Mouse (Mus musculus) megakaryocyte, embryonic 14.5 days (primary cell): Measurements from ENCODE around the gene Slc51a. TPM values are rescaled to one million over a fixed set of nuclear protein-coding genes. Genes with fewer than 3 reads are reported as not detected.
A peak's percentile ranks its signal among the peaks of the same experiment; 100 is the strongest.

Source experiments
- H3K27me3 ChIP-seq: replicated peaks from 2 replicates; pipeline ENCODE3; 2012; ENCODE audit warnings: inconsistent platforms
- H3K36me3 ChIP-seq: replicated peaks from 2 replicates; pipeline ENCODE3; 2012; ENCODE audit warnings: low read length, inconsistent platforms, mixed read lengths
- H3K4me1 ChIP-seq: 2 replicates; pipeline ENCODE4 v1.6.1; 2012; ENCODE audit warnings: inconsistent platforms
- H3K4me3 ChIP-seq: replicated peaks from 2 replicates; pipeline ENCODE3; 2012; ENCODE audit warnings: moderate library complexity, mild to moderate bottlenecking, inconsistent platforms
- H3K9me3 ChIP-seq: 2 replicates; pipeline ENCODE4 v1.6.1; 2012; ENCODE audit warnings: inconsistent platforms
- FLI1 ChIP-seq: IDR thresholded peaks from 2 replicates; pipeline ENCODE4 v1.6.1; 2012; ENCODE audit warnings: low read length, inconsistent platforms, mixed read lengths
- GATA1 ChIP-seq: IDR thresholded peaks from 3 replicates; pipeline ENCODE4 v1.6.1; 2012; ENCODE audit warnings: mixed read lengths, low read length, inconsistent platforms, borderline replicate concordance
- polyA plus RNA-seq: library from polyadenylated mRNA; stranded (reverse); fragments of >175 nt; gene quantifications from 2 replicates; pipeline ENCODE4 v1.2.3, GENCODE M21; 2012; ENCODE audit warnings: low replicate concordance; ENCODE audit not compliant: insufficient read depth

The Slc51a gene
- polyA plus RNA-seq, 1 experiment = not detected

- no peaks in the 10 kb centered on the region for H3K9me3 ChIP-seq
- no peaks in the 10 kb centered on the region for H3K36me3 ChIP-seq
- TF ChIP-seq FLI1 = no peak
- no peak for TF ChIP-seq GATA1
- H3K4me3 ChIP-seq = peak overlapping the region; percentile 88
- peaks cover 31% of the 10 kb centered on the region for H3K27me3 ChIP-seq
- peaks cover 69% of the 10 kb centered on the region for H3K4me1 ChIP-seq
Observed at GRCm38 (mm10) chr16:32519656-32520371, 32.1 kb upstream of the Slc51a start.

- Histone ChIP-seq H3K4me1 (peaks cover 81% of the 10 kb centered on the region), H3K9me3 (no peaks in the 10 kb centered on the region), H3K4me3 (no peak overlapping the region), H3K27me3 (peaks cover 23% of the 10 kb centered on the region), H3K36me3 (no peaks in the 10 kb centered on the region)
- TF ChIP-seq FLI1 (no peak), GATA1 (no peak)
Observed at GRCm38 (mm10) chr16:32517785-32518481, 30.3 kb upstream of the Slc51a start.

DNA sequence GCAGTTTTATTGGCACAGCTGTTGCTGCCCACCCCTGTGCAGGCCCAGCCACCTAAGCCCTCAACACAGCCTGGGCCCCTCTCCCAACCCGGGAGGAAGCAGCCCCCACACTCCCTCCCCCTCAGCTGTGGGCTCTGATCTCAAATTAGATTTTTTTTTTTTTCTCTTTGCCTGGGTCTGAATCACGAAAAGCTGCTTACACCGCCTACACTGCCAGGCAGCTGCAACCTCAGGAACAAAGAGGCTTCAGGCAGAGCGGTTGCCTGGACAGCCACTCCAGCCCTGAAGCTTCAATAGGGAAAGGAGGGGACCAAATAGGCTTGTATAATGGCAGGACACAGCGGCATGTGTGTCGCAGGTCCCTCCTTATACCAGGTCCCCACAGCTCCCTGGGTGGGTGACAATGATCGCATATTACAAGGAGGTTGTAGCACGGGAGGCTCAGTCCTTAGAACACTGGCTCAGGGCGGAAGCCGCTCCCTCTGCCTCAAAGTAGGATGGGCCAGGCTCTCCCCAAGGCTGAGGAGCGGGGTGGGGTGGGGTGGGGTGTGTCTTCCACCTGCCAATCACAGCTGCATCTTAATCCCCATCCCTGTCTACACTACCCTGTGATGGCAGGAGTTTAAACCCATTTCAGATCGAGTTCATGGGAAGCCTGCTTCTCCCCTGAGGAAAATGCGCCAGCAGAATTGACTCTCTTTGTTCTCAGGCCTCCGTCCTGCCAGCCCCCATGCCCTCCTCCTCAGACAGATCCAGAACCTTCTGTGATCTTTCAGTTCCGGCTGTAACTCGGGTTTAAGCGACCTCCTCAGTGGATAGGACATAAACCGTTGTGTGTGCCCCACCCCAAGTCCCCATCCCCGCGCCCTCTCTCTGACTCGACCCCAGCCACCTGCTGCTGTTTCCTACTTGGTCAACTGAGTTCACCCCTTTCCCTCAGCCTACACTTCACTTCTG, 28.6 kb upstream of the Slc51a start:
- Histone ChIP-seq H3K4me1 (peaks cover 83% of the 10 kb centered on the region), H3K27me3 (peaks cover 25% of the 10 kb centered on the region), H3K9me3 (no peaks in the 10 kb centered on the region), H3K4me3 (peak overlapping the region; percentile 28), H3K36me3 (no peaks in the 10 kb centered on the region)
- no peak for TF ChIP-seq GATA1
- TF ChIP-seq FLI1 = no peak

GRCm38 (mm10) chr16:32513948-32514347, 26.3 kb upstream of the Slc51a start:
- peaks cover 16% of the 10 kb centered on the region for H3K27me3 ChIP-seq
- no peaks in the 10 kb centered on the region for H3K9me3 ChIP-seq
- TF ChIP-seq FLI1 (no peak), GATA1 (no peak)
- H3K4me3 ChIP-seq = no peak overlapping the region
- H3K4me1 ChIP-seq = peaks cover 83% of the 10 kb centered on the region
- no peaks in the 10 kb centered on the region for H3K36me3 ChIP-seq

- TF ChIP-seq FLI1 (no peak), GATA1 (no peak)
- Histone ChIP-seq H3K9me3 (no peaks in the 10 kb centered on the region), H3K4me3 (no peak overlapping the region), H3K4me1 (peaks cover 86% of the 10 kb centered on the region), H3K27me3 (peaks cover 14% of the 10 kb centered on the region), H3K36me3 (no peaks in the 10 kb centered on the region)
Observed at GRCm38 (mm10) chr16:32513401-32513800, 25.7 kb upstream of the Slc51a start.

GRCm38 (mm10) chr16:32512921-32513320, 25.2 kb upstream of the Slc51a start:
- H3K36me3 ChIP-seq = no peaks in the 10 kb centered on the region
- peaks cover 87% of the 10 kb centered on the region for H3K4me1 ChIP-seq
- TF ChIP-seq GATA1 = no peak
- no peak for TF ChIP-seq FLI1
- H3K4me3 ChIP-seq = no peak overlapping the region
- peaks cover 10% of the 10 kb centered on the region for H3K27me3 ChIP-seq
- H3K9me3 ChIP-seq = no peaks in the 10 kb centered on the region

- TF ChIP-seq FLI1 (no peak), GATA1 (no peak)
- no peak overlapping the region for H3K4me3 ChIP-seq
- no peaks in the 10 kb centered on the region for H3K36me3 ChIP-seq
- H3K27me3 ChIP-seq = peaks cover 6% of the 10 kb centered on the region
- H3K9me3 ChIP-seq = no peaks in the 10 kb centered on the region
- H3K4me1 ChIP-seq = peaks cover 88% of the 10 kb centered on the region
Observed at GRCm38 (mm10) chr16:32511827-32512490, 24.3 kb upstream of the Slc51a start.

GRCm38 (mm10) chr16:32511338-32511734, 23.7 kb upstream of the Slc51a start:
- Histone ChIP-seq H3K4me1 (peaks cover 88% of the 10 kb centered on the region), H3K27me3 (peaks cover 7% of the 10 kb centered on the region), H3K4me3 (no peak overlapping the region), H3K9me3 (no peaks in the 10 kb centered on the region), H3K36me3 (no peaks in the 10 kb centered on the region)
- no peak for TF ChIP-seq GATA1
- TF ChIP-seq FLI1 = no peak
